Mouse (Mus musculus) CH12.LX (cell line): ENCODE measurements around the gene Cd3d.

Experiments used
- CHD1 ChIP-seq: IDR thresholded peaks from 2 replicates; pipeline ENCODE4 v1.6.1; 2012; ENCODE audit warnings: low read depth, low read length, improper control_type of control experiment, inconsistent platforms
- CTCF ChIP-seq, 2 experiments: IDR thresholded peaks in 1 of 2; conservative IDR thresholded peaks in 1 of 2; 2 replicates each; pipeline ENCODE4 v1.5.1; 2011 to 2012; ENCODE audit warnings: low read depth in 2 of 2, low read length in 2 of 2, improper control_type of control experiment in 1 of 2, inconsistent platforms in 1 of 2, mild to moderate bottlenecking in 1 of 2, moderate library complexity in 1 of 2
- ETS1 ChIP-seq: conservative IDR thresholded peaks from 2 replicates; pipeline ENCODE4 v1.6.1; 2012; ENCODE audit warnings: low read depth, mild to moderate bottlenecking, inconsistent platforms, low read length, improper control_type of control experiment, moderate library complexity
- HCFC1 ChIP-seq: IDR thresholded peaks from 2 replicates; pipeline ENCODE4 v1.6.1; 2012; ENCODE audit warnings: low read depth, mild to moderate bottlenecking, inconsistent platforms, low read length, improper control_type of control experiment
- JUND ChIP-seq: conservative IDR thresholded peaks from 2 replicates; pipeline ENCODE4 v1.6.1; 2011; ENCODE audit warnings: low read depth, low read length, improper control_type of control experiment
- MXI1 ChIP-seq: IDR thresholded peaks from 2 replicates; pipeline ENCODE4 v1.6.1; 2011; ENCODE audit warnings: mild to moderate bottlenecking, low read depth, low read length, improper control_type of control experiment
- POLR2A ChIP-seq: IDR thresholded peaks from 2 replicates; pipeline ENCODE4 v1.6.1; 2011; ENCODE audit warnings: low read depth, mild to moderate bottlenecking, improper control_type of control experiment, low read length
- SMC3 ChIP-seq: IDR thresholded peaks from 2 replicates; pipeline ENCODE4 v1.6.1; 2011; ENCODE audit warnings: low read depth, low read length, improper control_type of control experiment

- TF ChIP-seq CTCF (conservative IDR thresholded peaks at IDR 0.05 in 1 of 2, IDR thresholded peaks at IDR 0.05 in 1 of 2; ENCODE audit: low read depth in 2 of 2, low read length in 2 of 2) (peak; percentile 13 to 71; a peak in 2 of 4 replicates), CHD1 (no peak), MXI1 (no peak), POLR2A (no peak), HCFC1 (no peak), ETS1 (no peak), SMC3 (peak; percentile 71), JUND (no peak)
These were observed 12.1 kb upstream of the Cd3d start for GRCm38 (mm10) chr9:44969450-44969849.
